Mouse (Mus musculus): ENCODE results near the gene Hcrtr1.

Gene Hcrtr1

DNA sequence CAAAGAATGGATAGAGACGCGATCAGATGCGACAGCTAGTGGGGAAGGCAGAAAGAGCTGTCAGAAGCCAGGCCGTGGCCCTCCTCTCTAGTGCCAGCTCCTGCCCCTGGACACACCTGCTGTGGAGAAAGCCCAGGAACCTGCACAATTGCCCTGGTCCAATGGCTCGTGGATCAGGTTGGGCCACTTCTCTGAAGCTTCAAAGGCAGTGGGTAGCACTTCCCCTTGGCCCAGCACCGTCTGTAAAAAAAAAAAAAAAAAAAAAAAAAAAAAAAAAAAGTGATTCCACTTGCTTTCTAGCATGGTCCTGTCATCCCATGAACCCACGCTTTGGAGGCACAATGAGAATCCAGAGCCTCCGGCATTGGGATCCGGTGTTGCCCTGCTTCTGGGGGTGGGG lies 28.7 kb upstream of the Hcrtr1 start:
- DNase-seq = peak in 1 of 2 experiments; percentile 69

DNA sequence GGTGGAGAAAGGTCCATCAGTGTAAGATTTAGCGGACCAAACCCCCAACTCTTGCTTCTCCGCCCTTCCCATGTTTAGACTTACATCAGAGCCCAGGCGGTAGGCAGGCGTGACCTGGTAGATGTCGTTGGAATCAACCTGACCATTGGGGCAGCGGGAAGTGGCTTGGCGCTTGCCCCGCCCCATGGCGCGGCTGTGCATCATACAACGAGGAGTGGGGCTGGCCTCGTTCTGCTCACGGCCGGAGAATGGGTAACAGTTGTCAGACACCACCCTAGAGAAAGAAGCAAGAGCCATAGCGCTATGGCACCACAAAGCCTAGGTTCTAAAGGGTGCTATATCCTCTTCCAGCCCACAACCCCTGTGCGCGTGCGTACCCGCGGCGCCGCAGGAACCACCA lies 28.2 kb upstream of the Hcrtr1 start:
- no peak for DNase-seq

DNA sequence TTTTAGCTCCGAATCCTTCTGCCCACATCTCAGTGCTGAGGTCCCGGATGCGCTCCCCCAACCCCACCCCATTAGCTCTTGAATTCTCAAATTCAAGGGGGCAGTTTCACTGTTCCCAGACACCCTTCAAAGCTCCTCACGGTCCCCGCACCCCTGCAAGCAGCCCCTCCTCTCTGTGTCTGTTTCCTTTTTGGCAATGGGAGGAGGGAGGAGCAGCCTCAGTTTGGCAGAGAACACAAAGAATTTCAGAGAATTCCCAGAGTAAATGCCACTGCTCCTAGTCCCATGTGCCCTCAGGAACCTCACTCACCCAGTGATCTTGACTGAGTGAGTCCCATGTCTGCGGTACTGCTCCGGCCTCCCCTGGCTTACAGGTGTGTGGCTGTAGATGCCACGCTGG lies 27.4 kb upstream of the Hcrtr1 start:
- DNase-seq = no peak

DNA sequence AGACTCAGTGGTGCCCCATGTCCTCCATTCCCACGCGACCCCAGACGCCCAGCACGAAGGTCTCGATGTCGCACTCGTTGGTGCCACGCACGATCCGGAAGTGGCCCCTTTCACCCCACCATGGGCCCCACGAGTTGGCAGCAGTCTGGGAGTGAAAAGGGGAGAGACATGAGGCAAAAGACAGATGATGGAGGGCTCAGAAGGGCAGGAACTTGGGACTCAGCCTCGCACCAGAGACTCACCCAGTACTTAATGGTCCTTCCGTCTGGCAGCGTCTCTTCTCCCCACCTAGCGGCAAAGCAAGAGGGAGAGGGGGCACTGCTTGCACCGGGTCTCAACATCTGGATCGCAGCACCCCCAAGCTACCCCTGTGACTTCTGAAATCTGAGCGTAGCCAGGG lies 26.9 kb upstream of the Hcrtr1 start:
- DNase-seq = no peak

DNA sequence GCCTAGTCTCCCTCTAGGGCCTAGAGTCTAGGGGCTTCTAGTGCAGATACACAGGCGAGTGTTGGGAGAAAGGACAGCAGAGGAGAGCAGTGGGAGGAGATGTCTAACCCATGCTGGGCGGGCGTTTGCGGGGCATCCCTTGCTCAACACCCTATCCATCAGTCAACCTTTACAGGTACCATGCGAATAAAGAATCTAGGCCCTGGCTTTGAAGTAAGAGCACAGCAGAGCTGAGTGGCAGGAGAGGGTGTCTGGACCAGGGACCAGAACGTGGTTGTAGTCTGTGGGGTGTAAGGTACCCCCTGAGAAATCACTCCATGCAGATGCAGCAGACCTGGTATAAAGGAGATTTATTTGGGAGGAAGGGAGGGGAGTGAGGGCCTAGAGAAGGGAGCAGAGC lies 25.0 kb upstream of the Hcrtr1 start:
- no peak for DNase-seq

DNA sequence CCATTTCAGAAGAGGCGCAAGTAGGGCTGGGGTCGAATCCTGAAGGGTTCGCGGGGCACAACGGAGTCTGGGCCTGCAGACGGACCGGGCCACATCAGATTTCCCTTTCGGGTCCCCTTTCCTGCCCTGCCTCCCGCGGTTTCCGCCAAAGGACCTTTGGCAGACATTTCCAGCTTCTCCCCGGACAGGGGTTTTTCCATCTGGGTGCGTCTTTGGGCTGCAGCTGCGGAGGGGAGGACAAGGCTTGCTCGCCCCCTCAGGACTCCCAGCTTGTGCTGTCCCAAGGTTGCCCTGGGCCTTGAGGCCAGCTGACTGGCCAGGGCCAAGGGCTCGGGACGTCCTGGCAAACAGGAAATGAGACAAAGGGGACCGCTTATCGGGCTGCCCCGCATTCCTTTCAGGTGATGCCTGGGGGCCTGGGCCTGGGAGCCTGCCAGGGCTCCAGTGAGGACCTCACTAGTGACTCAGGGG lies 24.3 kb upstream of the Hcrtr1 start:
- DNase-seq = peak; percentile 72 to 86

DNA sequence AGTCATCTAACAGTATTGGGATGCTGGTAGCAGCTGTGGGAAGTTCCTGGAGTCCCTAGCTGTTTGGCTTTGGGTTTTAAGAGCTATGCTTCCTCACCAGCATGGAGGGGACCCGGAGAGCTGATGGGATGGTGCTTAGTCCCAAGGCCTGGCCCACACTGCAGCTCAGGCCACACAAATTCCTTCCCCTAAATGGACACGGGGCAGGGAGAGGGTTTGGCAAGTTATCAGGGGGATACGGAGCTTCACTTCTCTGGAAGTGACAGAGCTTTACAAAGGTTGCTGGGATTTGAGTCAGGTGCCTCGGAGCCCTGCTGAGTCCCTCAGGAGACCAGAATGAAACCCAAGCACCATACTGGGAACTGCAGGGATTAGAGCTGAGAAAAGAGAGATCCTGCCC lies 22.2 kb upstream of the Hcrtr1 start:
- no peak for DNase-seq

DNA sequence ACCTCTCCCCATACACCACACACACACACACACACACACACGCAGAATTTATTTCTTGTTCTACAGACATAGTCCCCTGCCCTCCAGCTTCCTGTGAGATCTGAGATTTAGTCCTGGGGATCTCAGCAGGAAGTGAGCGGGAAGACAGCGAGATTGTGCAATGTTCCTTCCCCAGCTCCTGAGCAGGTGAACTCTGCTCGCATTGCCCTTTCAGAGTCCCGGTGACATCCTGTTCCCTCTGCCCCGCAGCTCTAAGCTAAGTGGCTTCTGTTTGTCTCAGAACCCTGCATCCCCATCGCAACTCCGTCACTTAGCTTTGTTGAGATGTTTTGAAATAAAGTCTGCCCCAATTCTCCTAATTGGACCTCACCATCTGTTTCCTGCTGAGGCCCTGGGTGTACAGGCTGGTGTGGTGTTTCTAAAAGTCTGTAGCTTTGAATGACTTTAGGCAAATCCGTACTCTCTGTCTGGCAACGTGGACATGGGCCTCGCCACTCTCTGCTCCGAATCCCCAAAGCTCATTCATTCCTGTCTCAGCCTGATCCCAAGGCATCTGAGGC lies 17.7 kb upstream of the Hcrtr1 start:
- DNase-seq = no peak

DNA sequence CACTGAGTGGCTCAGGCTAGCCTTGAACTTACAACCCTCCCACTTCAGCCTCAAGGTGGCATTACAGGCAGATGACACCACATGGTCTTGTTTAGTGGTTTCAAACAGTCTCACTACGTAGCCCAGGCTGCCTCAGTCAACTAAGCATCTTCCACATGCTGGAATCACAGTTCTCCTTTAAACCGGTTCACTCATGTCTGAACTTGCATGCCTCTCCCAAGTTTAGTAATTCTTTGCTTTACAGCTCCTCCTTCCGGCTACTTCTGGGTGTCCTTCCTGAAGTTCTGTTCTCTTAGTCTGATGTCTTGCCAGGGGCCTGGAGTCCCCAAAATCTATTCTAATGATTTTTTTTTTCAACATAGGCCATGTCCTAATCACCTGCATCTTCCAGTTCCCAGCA lies 15.1 kb upstream of the Hcrtr1 start:
- no peak for DNase-seq

DNA sequence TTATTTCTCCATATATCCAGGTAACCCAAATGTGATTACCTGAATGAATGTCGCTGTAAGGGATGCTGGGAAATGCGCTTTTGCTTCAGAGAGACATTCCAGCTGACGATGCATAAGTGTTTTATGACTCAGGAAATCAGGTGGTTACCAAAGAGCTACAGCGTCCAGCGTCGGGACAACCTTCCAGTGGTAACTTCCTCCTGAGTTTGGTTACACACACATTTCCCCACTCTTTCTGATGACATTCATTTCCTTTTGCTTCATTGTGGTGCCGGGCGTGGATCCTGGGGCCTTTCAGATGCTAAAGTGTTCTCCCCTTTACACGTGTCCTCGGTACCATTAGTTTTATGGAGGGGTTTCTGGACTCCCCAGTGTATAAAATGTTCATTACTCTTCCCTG lies 9.2 kb upstream of the Hcrtr1 start:
- no peak for DNase-seq

DNA sequence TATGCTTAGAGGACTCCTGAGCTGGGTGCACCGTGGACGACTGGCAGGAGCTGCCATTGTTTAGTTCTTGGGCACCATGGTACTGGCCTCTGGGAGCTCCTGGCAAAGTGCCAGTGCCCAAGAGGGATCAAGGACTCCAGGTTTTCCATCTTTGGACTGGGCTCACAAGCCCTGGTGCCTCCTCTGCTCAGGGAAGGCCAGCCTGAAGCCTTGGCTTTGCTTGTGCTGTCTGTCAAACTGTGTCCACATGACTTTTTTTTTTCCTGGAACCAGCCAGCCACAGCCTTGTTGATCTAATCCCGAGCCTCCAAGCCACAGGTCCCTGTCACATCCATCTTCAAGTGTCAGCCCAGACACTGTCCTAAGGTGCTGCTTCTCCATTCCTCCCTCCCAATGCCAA lies 2.6 kb upstream of the Hcrtr1 start:
- DNase-seq = no peak

DNA sequence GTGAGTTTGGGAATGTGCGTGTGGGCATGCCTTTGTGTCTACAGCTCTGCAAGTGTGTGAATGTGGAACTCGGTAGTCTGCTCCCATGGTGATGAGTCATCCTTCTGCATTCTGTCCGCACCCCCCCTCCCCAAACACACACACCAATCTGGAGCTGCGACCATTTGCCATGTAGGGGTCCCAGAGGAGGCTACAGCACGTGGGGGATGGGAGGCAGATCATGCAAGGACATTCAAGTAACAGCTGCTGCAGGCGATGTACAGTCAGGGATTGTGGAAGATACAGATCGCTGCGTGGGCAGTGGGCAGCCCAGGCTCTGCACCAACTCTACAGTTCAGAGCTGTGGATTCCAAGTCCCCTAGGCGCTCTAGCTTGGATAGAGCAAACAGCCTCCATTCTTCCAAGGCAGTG lies 1.8 kb upstream of the Hcrtr1 start:
- DNase-seq = no peak

DNA sequence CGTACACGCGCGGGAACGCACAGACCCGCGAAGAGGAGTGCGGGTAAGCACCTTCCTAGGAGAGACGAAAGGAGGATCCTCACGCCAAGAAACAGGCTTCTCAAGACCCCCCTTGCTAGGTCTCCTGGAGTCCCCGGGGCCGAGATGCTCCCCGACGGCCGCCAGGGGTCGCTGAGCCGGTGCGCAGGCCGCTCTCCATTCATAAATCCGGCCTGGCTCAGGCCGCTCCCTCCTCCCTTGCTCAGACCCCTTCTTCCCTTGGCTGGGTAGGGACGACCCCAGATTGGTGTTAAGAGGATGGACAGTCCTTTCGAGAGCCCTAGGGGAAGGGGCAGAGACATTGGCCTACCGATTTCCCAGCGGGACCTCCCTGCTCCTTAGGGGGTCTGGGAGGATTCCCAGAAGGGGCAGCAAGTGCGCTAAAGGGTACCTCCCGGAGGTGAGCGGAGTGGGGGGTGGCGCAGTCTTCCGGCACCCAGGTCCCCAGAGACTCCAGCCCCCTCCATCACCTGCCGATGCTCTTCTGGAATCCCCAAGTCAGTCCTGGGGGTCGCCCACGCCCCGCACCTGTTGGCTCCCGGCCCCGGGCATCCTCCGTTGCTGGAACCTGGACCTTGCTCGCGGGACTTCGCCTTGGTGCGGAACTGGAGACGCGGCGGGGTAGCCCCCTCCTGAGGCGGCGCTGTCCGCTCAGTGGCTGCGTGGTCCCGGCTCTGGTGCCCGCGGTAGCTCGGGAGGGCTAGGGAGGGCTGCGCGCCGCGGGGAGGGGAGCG lies 532 bp downstream of the Hcrtr1 start:
- DNase-seq = peak; percentile 80 to 85

DNA sequence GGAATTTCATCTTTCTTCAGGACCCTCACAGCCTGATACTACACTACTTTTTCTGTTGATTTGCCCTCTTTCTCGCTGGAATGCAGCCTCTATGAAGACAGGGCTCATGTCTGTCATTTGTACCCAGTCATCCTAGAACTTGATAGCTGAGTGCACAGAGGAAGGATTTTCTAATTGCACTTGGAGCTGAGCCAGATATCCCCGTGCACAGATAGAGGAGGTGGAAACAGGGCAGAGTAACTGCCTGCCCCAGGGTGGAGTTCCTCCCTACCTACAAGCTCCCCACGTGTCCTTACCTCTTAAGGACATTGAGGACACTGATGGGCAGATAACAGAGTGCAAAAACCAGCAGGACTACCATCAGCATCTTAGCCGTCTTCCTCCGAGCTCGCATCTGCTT lies 5.8 kb downstream of the Hcrtr1 start:
- DNase-seq = no peak

DNA sequence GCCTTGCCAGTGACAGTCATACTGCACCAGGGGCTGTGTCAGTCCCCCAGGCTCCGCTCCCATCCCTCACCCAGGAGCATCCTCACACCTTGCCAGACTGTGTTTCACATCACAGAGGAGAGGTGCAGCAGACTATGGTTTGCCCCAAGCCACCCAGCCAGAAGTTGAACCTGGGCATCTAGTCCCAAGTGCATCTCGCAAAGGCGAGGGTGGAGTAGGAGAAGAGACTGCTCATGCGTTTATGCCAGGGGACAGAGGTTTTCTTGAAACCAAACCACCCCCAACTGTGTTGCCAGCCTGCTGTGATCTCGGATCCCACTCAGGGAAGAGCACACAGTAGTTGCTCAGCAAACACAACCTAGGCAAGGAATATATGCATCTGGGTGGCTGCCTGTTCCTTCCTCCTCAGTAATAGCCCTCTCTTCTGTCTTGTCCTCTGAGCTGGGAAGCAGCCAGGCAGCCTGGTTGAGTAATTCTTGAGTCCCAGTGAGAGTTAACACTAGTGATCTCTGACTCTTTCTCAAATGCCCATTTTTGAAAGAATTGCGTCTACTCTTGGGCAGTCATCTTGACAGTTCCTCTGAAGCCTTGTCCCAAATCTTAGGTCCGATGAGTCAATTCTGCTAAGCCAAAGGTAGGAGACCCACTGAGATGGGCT lies 7.6 kb downstream of the Hcrtr1 start:
- no peak for DNase-seq

DNA sequence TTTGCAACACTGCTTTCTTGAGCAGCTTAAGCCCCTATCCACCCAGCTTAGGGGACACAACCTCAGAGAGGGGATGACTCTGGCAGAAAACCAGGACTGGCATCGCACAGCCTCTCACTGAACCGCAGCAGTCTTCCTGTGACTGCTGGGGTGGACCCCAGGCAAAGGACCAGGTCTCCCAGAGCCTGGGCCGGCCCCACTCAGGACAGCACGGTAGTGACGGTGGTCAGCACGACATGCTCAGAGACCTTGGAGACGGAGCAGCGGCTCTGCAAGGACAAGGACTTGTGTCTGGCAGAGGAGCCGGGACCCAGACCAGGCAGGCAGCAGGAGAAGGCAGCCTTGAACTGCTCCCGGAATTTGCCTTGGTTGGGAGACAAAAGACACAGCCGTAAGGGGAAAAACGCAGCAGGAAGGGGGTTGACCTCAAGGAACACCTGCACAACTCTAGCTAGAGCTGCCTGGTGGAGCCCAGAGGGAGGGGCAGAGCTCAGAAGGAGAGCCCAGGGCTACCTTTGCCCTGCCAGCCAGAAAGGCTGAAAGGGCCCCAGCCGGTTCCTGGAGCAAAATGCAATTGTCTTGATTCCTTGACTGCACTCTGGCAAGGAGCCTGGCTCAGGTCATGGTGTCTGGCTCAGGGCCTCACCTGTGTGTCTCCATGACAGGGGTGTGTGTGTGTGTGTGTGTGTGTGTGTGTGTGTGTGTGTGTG lies 8.4 kb downstream of the Hcrtr1 start:
- no peak for DNase-seq

DNA sequence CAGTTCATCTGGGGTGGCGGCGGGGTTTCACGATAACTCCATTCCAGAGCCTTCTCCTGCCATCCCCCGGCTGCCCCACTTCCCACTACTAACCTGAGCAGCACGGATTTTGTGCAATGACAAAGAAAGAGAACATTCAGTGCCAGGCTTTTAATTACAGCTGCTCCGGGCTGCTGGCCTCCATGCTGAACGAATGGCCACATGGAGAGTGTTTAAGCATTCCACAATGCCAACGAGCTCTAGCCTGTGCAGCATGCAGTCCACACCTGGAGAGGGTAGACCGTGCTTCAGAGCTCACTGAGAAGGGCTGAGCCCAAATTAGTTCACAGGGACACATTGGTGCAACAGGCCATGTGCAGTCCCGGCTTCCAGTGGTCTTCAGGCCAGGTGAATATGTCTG lies 9.1 kb downstream of the Hcrtr1 start:
- DNase-seq = no peak

DNA sequence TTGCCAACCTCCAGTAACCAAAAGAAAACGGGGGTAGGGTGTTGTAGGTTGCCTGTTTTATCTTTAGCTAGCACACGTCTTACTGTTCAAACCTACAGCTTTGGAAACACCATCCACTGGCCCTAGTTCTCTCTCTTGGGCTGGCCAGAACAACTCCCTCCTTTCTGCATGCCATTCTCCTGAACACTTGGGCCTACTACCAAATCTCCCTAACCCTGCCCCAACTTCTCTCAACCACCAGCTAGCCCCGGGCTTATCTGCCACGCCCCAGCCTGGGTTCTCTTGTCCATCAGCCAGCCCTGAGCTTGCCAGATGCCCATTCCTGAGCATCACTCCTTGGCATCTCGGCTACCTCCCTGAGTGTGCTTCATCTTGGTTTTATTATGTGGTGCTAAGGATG lies 10.3 kb downstream of the Hcrtr1 start:
- no peak for DNase-seq

DNA sequence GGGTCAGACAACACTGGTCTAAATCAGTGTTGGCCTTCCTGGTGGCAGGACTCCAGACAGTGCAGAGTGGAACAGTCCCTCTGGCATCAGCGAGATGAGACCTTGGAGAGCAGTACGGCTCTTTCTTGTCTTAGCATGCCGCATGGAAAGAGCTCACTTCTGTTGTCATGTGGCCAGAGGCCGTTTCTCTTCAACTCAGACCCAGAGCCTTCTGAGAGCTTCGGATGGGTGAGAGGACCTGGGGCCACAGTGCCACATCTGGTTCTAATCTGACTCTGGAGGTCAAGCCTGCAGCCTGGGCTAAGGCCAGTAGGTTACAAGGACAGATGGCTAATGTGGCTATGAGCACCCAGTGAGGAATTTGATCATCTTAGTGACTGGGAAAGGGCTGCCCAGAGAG lies 13.2 kb downstream of the Hcrtr1 start:
- DNase-seq = no peak

DNA sequence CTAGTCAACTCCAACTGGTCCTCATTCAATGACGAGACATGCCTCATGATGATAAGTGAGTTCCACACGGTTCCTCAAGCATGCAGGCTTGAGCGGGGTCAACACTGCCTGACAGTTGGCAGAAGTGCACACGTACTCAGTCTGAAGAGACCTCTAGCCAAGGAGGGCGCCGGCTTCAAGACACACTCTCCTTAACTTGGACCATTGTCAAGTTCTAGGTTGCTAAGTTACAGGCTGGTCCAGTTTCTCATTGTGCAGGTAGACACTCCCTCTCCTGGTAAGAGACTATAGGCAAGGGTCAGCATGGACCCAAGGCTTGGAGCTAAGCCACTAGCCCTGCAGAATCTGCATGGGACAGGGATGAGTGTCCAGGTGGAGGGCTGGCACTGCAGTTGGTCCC lies 14.0 kb downstream of the Hcrtr1 start:
- peak in 1 of 2 experiments; percentile 70 for DNase-seq

DNA sequence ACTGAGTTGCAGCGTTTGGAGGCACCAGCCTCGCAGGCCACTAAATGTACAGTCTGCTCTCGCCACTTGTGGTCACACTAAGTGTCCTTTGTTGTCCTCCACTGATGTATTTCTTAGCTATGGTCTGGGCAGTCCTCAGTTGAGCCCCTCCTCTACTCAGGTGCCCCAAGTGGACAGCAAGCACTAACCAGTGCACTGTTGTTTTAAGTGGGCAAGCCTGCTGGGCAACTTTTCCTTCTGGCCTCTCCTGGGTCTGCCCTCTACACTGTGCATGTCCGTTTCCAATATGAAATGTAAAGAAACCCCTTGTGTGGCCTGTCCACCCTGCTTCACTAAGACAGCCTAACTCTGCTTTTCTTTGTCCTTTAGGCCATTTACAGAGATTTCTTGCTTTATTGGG lies 15.0 kb downstream of the Hcrtr1 start:
- peak; percentile 68 to 82 for DNase-seq

DNA sequence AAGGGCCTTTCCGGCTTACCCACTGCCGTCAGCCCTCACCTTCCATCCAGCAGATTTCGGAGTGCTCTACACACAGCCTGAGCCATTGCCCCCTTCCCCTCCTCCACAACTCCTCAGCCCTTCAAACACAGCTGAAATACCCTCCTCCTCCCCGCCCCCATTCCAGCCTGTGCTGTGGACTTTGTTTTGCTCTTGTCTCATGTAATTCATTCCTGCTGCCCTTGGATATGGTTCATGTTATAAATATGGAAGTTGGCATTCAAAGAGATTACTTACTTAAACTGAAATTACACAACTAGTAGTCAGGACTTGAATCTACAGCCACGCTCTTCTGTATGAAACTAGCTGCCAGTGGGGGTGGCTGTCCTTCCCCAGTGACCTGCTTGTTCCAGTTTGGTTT lies 16.1 kb downstream of the Hcrtr1 start:
- DNase-seq = peak in 1 of 2 experiments; percentile 53

DNA sequence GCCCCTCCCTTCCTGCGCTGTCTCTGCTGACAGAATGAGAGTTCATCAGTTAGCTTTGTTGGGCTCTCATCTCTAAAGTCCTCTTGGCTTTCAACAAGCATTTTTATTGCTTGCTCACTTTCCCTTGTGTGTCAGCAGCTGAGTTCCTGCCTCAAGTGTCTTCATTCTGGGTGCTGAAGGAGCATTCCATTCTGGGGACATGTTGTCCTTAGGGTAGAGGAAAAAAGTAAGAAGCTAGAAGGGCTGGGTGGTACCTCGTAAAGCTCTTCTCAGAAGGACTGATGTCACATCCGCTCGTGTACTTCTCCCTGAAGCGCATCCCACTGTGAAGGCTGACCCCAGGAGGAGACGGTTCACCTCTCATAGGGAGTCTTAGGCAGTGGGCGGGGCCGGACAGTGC lies 17.6 kb downstream of the Hcrtr1 start:
- no peak for DNase-seq

DNA sequence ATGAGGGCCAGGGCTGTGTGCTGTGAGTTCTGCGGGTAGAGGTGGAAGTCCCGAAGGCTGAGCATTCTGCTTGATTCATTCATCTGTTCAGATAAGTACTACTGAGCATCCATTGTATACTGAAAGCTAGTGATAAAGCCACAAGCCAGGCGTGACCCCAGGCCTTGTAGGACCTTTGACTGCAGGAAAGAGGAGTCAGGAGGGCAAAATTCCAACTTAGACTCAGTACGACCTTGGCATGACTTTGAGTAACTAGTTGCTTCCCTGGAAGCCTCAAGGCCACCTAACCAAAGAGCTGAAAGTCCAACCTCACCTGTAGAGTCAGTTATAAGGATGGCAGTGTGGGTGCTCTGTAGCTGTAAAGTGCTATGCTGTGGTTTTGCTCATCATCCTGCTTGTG lies 18.4 kb downstream of the Hcrtr1 start:
- no peak for DNase-seq
